Mouse (Mus musculus) limb, embryonic 12.5 days (tissue): ENCODE results near the gene Cntln. TPM values are rescaled to one million over a fixed set of nuclear protein-coding genes. Genes with fewer than 3 reads are reported as not detected.

Experiments used
- ATAC-seq: fragments of 200-750 bp; cut with Nextera tagmentation; 2 replicates; pipeline ENCODE4 v1.8.0; 2017; ENCODE audit warnings: low read depth, moderate TSS enrichment; ENCODE audit not compliant: insufficient number of reproducible peaks, insufficient read depth, low FRiP score, low TSS enrichment
- H3K27ac ChIP-seq: fragments of 300-500 bp; sonication (generic); 2 replicates; pipeline ENCODE4 v1.5.1; 2016; ENCODE audit warnings: mild to moderate bottlenecking, moderate library complexity
- H3K27me3 ChIP-seq: fragments of 300-500 bp; sonication (generic); 2 replicates; pipeline ENCODE4 v1.6.1; 2016; ENCODE audit warnings: mild to moderate bottlenecking, moderate library complexity
- H3K36me3 ChIP-seq: fragments of 300-500 bp; sonication (generic); 2 replicates; pipeline ENCODE4 v1.6.1; 2016; ENCODE audit warnings: mild to moderate bottlenecking, moderate library complexity
- H3K4me1 ChIP-seq: fragments of 300-500 bp; sonication (generic); replicated peaks from 2 replicates; pipeline ENCODE4 v1.6.1; 2016
- H3K4me2 ChIP-seq: fragments of 300-500 bp; sonication (generic); 2 replicates; pipeline ENCODE4 v1.6.1; 2016; ENCODE audit warnings: mild to moderate bottlenecking, moderate library complexity
- H3K4me3 ChIP-seq: fragments of 300-500 bp; sonication (generic); replicated peaks from 2 replicates; pipeline ENCODE4 v1.5.1; 2016; ENCODE audit warnings: mild to moderate bottlenecking
- H3K9ac ChIP-seq: fragments of 300-500 bp; sonication (generic); replicated peaks from 2 replicates; pipeline ENCODE4 v1.6.1; 2016; ENCODE audit warnings: mild to moderate bottlenecking, moderate library complexity
- H3K9me3 ChIP-seq: fragments of 300-500 bp; sonication (generic); 2 replicates; pipeline ENCODE4 v1.6.1; 2016; ENCODE audit warnings: mild to moderate bottlenecking, moderate library complexity
- WGBS: fragments of 180-500 bp; shearing (Covaris S2); methylation state at CpG from one replicate; pipeline ENCODE4 v1.1.7; 2016; 5-methylcytosine and 5-hydroxymethylcytosine counted together
- polyA plus RNA-seq: library from polyadenylated mRNA; unstranded; fragments of >200 nt; fragmentation: Nextera tagmentation; extraction: Ambion mirVana; gene quantifications from 2 replicates; pipeline ENCODE4 v1.2.1, GENCODE M21; 2016

The Cntln gene
- polyA plus RNA-seq, 1 experiment from 2014 or later: 17.4 TPM

DNA sequence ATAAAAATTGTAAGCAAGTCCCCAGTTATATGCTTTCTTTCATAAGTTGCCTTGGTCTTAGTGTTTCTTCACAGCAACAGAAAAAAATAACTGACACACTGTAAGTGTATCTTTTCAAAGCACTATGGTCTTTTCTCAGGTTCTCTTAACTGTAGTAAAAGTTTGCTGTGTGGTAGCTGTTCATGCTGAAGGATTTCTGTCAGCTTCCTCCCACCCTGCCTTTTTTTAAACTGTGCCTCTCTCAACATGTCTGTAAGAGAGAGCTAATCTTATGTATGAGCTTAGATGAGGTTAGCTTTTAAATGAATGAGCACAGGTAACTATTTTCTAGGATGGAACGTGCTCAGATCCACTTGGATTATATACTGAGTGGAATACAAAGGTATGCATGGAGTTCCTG, 170.5 kb downstream of the Cntln start:
- Histone ChIP-seq H3K4me2 (no peak overlapping the region), H3K36me3 (peaks cover 10% of the 10 kb centered on the region; the same call in 1 of the 2 replicates), H3K27ac (no peak overlapping the region), H3K4me1 (no peaks in the 10 kb centered on the region), H3K27me3 (no peaks in the 10 kb centered on the region), H3K9ac (no peak overlapping the region), H3K4me3 (no peak overlapping the region), H3K9me3 (no peaks in the 10 kb centered on the region)
- ATAC-seq: no peak
- 66% methylated on average over 1 of the region's 1 CpGs for WGBS

- Histone ChIP-seq H3K4me3 (no peak overlapping the region), H3K4me2 (no peak overlapping the region), H3K27ac (no peak overlapping the region), H3K9me3 (no peaks in the 10 kb centered on the region), H3K27me3 (no peaks in the 10 kb centered on the region), H3K9ac (no peak overlapping the region), H3K36me3 (peaks cover 10% of the 10 kb centered on the region; the same call in 1 of the 2 replicates), H3K4me1 (no peaks in the 10 kb centered on the region)
- ATAC-seq: no peak
- 80% methylated on average over 2 of the region's 2 CpGs for WGBS
Observed at GRCm38 (mm10) chr4:85059598-85059997, 175.5 kb downstream of the Cntln start.

GRCm38 (mm10) chr4:85061676-85062075, 177.6 kb downstream of the Cntln start:
- no peak for ATAC-seq
- Histone ChIP-seq H3K4me1 (no peaks in the 10 kb centered on the region), H3K9me3 (no peaks in the 10 kb centered on the region), H3K4me3 (no peak overlapping the region), H3K4me2 (no peak overlapping the region), H3K36me3 (0 out of 2 replicates have a peak, but pooled peaks cover 3% of the 10 kb centered on the region), H3K9ac (no peak overlapping the region), H3K27ac (no peak overlapping the region), H3K27me3 (no peaks in the 10 kb centered on the region)
- WGBS: 61% methylated on average over 2 of the region's 2 CpGs

DNA sequence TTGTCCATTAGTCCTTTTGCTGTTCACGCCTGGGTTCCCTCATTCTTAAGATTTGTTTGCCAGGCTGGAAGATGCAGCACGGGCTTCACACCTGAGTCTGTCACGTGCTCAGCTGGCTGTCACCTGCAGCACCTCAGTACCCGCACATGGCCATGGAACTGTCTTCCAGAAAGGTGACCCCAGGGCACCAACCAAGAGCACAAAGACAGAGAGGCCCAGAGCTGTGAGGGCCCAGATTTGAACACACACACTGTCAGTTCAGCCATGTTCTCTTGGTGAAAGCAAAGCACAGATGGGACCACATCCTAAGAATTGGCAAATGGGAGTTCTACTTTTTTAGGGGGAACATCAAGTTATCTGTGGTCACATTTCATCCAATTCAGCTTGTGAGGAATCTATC, 211.9 kb downstream of the Cntln start:
- no peaks in the 10 kb centered on the region for H3K4me1 ChIP-seq
- no peak overlapping the region for H3K27ac ChIP-seq
- 84% methylated on average over 4 of the region's 4 CpGs for WGBS
- no peak for ATAC-seq
- no peak overlapping the region for H3K4me3 ChIP-seq
- H3K36me3 ChIP-seq: peaks cover 11% of the 10 kb centered on the region; the same call in 1 of the 2 replicates
- H3K27me3 ChIP-seq: no peaks in the 10 kb centered on the region; the same call in 1 of the 2 replicates
- no peaks in the 10 kb centered on the region for H3K9me3 ChIP-seq
- H3K9ac ChIP-seq: no peak overlapping the region
- no peak overlapping the region for H3K4me2 ChIP-seq

- Histone ChIP-seq H3K27me3 (no peaks in the 10 kb centered on the region; the same call in 1 of the 2 replicates), H3K9me3 (no peaks in the 10 kb centered on the region), H3K4me2 (no peak overlapping the region), H3K9ac (no peak overlapping the region), H3K4me3 (no peak overlapping the region), H3K4me1 (no peaks in the 10 kb centered on the region), H3K27ac (no peak overlapping the region), H3K36me3 (peaks cover 15% of the 10 kb centered on the region; the same call in 1 of the 2 replicates)
- ATAC-seq: no peak
- 13% methylated on average over 7 of the region's 7 CpGs for WGBS
Observed at GRCm38 (mm10) chr4:85096682-85097081, 212.6 kb downstream of the Cntln start.

DNA sequence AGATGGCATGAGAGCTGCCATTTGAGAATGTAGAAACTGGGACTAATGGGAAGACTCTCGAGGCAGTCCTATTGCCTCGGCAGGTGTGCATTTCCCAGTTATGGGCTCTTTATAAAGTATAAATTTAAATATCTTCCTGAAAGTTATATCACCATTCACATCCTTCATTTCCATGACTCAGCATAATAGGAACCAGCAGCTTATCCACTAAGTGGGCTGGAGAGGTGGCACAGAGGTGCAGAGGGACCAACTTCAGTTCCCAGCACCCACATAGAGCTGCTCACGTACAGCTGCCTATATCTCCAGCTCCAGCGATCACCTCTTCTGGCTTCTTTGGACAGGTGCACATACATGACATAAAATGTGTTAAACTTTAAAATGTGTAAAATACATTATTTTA, 218.1 kb downstream of the Cntln start:
- Histone ChIP-seq H3K27me3 (no peaks in the 10 kb centered on the region), H3K9ac (no peak overlapping the region), H3K9me3 (no peaks in the 10 kb centered on the region), H3K4me1 (no peaks in the 10 kb centered on the region), H3K36me3 (peaks cover 16% of the 10 kb centered on the region; the same call in 1 of the 2 replicates), H3K4me2 (no peak overlapping the region), H3K4me3 (no peak overlapping the region), H3K27ac (no peak overlapping the region)
- WGBS: 91% methylated on average over 4 of the region's 4 CpGs
- no peak for ATAC-seq

- Histone ChIP-seq H3K9ac (no peak overlapping the region), H3K27ac (no peak overlapping the region), H3K27me3 (no peaks in the 10 kb centered on the region), H3K4me3 (no peak overlapping the region), H3K4me1 (no peaks in the 10 kb centered on the region), H3K9me3 (no peaks in the 10 kb centered on the region), H3K36me3 (peaks cover 4% of the 10 kb centered on the region; the same call in 1 of the 2 replicates), H3K4me2 (no peak overlapping the region)
- ATAC-seq: no peak
- 64% methylated on average over 1 of the region's 1 CpGs for WGBS
Observed at GRCm38 (mm10) chr4:85106416-85106815, 222.3 kb downstream of the Cntln start.

DNA sequence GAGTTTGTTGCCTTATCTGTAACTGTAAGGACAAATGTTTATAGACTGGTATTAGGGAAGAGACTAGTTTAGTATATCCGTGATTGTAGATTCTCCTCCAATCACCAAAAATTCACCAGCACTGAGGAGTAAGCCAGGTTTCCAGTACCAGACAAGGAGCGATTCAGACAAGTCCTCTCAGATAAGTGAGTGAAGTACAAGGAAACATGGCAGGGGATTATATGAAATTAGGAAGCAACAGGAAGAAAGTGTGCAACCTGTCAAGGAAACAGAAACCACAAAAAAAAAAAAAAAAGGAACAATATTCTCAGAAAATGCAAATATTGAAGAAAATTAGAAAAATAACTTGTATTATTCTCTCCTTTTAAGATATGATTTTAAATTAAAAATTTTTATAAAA, 222.9 kb downstream of the Cntln start:
- Histone ChIP-seq H3K27me3 (no peaks in the 10 kb centered on the region), H3K4me3 (no peak overlapping the region), H3K4me2 (no peak overlapping the region), H3K27ac (no peak overlapping the region), H3K9me3 (no peaks in the 10 kb centered on the region), H3K36me3 (no peaks in the 10 kb centered on the region; the same call in 1 of the 2 replicates), H3K9ac (no peak overlapping the region), H3K4me1 (no peaks in the 10 kb centered on the region)
- ATAC-seq: no peak
- WGBS: 84% methylated on average over 2 of the region's 2 CpGs

- Histone ChIP-seq H3K4me3 (no peak overlapping the region), H3K9ac (no peak overlapping the region), H3K27me3 (no peaks in the 10 kb centered on the region), H3K4me2 (no peak overlapping the region), H3K36me3 (0 out of 2 replicates have a peak, but pooled peaks cover 3% of the 10 kb centered on the region), H3K9me3 (no peaks in the 10 kb centered on the region), H3K27ac (no peak overlapping the region), H3K4me1 (no peaks in the 10 kb centered on the region; the same call in 1 of the 2 replicates)
- no peak for ATAC-seq
- WGBS: 59% methylated on average over 3 of the region's 3 CpGs
Observed at GRCm38 (mm10) chr4:85120271-85120670, 236.2 kb downstream of the Cntln start.

GRCm38 (mm10) chr4:85149726-85150125, 265.6 kb downstream of the Cntln start:
- no peaks in the 10 kb centered on the region for H3K27me3 ChIP-seq
- no peak for ATAC-seq
- WGBS: 81% methylated on average over 5 of the region's 5 CpGs
- no peak overlapping the region for H3K4me2 ChIP-seq
- no peak overlapping the region for H3K4me3 ChIP-seq
- H3K9ac ChIP-seq: no peak overlapping the region
- no peak overlapping the region for H3K27ac ChIP-seq
- H3K4me1 ChIP-seq: no peaks in the 10 kb centered on the region
- no peaks in the 10 kb centered on the region for H3K36me3 ChIP-seq
- H3K9me3 ChIP-seq: no peaks in the 10 kb centered on the region

- Histone ChIP-seq H3K4me3 (no peak overlapping the region), H3K27ac (no peak overlapping the region), H3K4me2 (no peak overlapping the region), H3K27me3 (no peaks in the 10 kb centered on the region), H3K9me3 (no peaks in the 10 kb centered on the region), H3K4me1 (no peaks in the 10 kb centered on the region), H3K36me3 (no peaks in the 10 kb centered on the region), H3K9ac (no peak overlapping the region)
- WGBS: 83% methylated on average over 7 of the region's 7 CpGs
- no peak for ATAC-seq
Observed at GRCm38 (mm10) chr4:85151881-85152280, 267.8 kb downstream of the Cntln start.

DNA sequence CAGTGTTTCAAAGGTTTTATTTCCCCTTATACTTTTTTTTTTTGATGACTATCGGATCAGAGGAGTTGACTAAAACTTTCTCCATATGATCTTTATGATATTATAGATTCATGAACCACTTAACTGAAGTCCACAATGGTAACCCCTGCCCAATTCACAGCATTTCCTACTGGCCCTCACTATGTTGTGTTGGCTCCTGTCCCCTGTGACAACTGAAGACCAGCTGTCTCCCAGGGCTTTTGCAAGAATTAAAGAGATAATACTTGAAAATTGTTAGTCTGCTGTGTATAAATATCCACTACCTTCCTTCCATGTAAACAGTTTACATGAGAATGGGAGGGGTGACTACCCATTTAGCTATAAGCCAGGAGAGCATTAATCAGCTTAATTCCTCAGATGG, 270.3 kb downstream of the Cntln start:
- H3K27me3 ChIP-seq: no peaks in the 10 kb centered on the region
- no peak for ATAC-seq
- H3K9me3 ChIP-seq: no peaks in the 10 kb centered on the region
- H3K36me3 ChIP-seq: no peaks in the 10 kb centered on the region
- H3K4me1 ChIP-seq: no peaks in the 10 kb centered on the region
- H3K4me3 ChIP-seq: no peak overlapping the region
- 94% methylated on average over 1 of the region's 1 CpGs for WGBS
- no peak overlapping the region for H3K27ac ChIP-seq
- H3K9ac ChIP-seq: no peak overlapping the region
- no peak overlapping the region for H3K4me2 ChIP-seq
